Mouse (Mus musculus) spleen, adult 2 months (tissue): ENCODE measurements around the gene Ptprb. TPM values are rescaled to one million over a fixed set of nuclear protein-coding genes. Genes with fewer than 3 reads are reported as not detected.

Experiments used
- DNase-seq, 2 experiments: peaks; one replicate each; pipeline versions ENCODE4 v3.0.0 to v3.0.0-alpha.2; 2012 to 2021; ENCODE audit warnings: low spot score in 2 of 2, low read depth in 1 of 2
- H3K27ac ChIP-seq: fragments of 200-500 bp; 2 replicates; pipeline ENCODE4 v1.5.1; 2012; ENCODE audit warnings: low read length, inconsistent platforms; ENCODE audit not compliant: insufficient read depth
- H3K27me3 ChIP-seq: fragments of 200-500 bp; 2 replicates; pipeline ENCODE4 v1.6.1; 2012; ENCODE audit warnings: mild to moderate bottlenecking, moderate library complexity, low read length, inconsistent platforms; ENCODE audit not compliant: control insufficient read depth, insufficient read depth
- H3K36me3 ChIP-seq: fragments of 200-500 bp; 2 replicates; pipeline ENCODE4 v1.6.1; 2012; ENCODE audit warnings: mild to moderate bottlenecking, low read length, inconsistent platforms; ENCODE audit not compliant: control insufficient read depth, insufficient read depth
- H3K4me1 ChIP-seq: fragments of 200-500 bp; 2 replicates; pipeline ENCODE4 v1.6.1; 2011; ENCODE audit warnings: inconsistent platforms; ENCODE audit not compliant: control insufficient read depth, insufficient read depth, insufficient read length
- H3K4me3 ChIP-seq: fragments of 200-500 bp; 2 replicates; pipeline ENCODE4 v1.5.1; 2011; ENCODE audit warnings: mild to moderate bottlenecking, inconsistent platforms; ENCODE audit not compliant: insufficient read depth, insufficient read length; ENCODE audit errors: extremely low read depth
- CTCF ChIP-seq: fragments of 200-500 bp; IDR thresholded peaks from 2 replicates; pipeline ENCODE4 v1.5.1; 2011; ENCODE audit warnings: mild to moderate bottlenecking, inconsistent platforms; ENCODE audit not compliant: insufficient read depth, insufficient read length, insufficient replicate concordance; ENCODE audit errors: extremely low read depth
- POLR2A ChIP-seq: fragments of 200-500 bp; IDR thresholded peaks from 2 replicates; pipeline ENCODE4 v1.6.1; 2011; ENCODE audit warnings: low read depth, low read length, inconsistent platforms
- WGBS: fragments of 180-500 bp; shearing (Covaris S2); methylation state at CpG from one replicate; pipeline ENCODE4 v1.1.7; 2018; 5-methylcytosine and 5-hydroxymethylcytosine counted together
- polyA plus RNA-seq: library from polyadenylated mRNA; depleted of rRNA; stranded (reverse); fragments of >200 nt; gene quantifications from 2 replicates; pipeline ENCODE4 v1.2.3, GENCODE M21; 2012

Gene Ptprb
- polyA plus RNA-seq, 1 experiment, result 5.7 TPM

DNA sequence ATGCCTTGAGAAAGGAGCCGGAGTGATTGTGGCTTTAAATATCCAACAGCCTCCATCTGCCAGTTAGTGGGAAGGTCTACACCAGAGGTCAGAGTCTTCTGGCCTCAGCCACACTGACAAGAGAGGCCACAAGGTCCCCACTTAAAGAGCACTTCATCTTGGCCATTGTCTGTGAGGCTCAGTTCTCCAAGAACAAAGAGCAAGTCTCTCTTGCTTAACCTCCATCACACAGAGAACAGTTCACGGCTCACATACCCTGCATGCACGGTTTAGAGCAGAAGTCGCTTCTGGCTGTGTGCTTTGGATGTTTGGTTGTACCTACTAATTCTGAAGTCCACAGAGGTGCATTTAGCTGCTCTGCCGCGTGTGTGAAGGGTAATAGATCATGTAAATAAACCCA is 113.5 kb downstream of the Ptprb start:
- H3K27ac ChIP-seq, result no peak overlapping the region
- 84% methylated on average over 6 of the region's 6 CpGs for WGBS
- H3K36me3 ChIP-seq, result no peaks in the 10 kb centered on the region
- no peaks in the 10 kb centered on the region for H3K4me1 ChIP-seq
- TF ChIP-seq POLR2A (no peak), CTCF (no peak)
- no peak overlapping the region for H3K4me3 ChIP-seq
- DNase-seq, result no peak
- no peaks in the 10 kb centered on the region for H3K27me3 ChIP-seq

DNA sequence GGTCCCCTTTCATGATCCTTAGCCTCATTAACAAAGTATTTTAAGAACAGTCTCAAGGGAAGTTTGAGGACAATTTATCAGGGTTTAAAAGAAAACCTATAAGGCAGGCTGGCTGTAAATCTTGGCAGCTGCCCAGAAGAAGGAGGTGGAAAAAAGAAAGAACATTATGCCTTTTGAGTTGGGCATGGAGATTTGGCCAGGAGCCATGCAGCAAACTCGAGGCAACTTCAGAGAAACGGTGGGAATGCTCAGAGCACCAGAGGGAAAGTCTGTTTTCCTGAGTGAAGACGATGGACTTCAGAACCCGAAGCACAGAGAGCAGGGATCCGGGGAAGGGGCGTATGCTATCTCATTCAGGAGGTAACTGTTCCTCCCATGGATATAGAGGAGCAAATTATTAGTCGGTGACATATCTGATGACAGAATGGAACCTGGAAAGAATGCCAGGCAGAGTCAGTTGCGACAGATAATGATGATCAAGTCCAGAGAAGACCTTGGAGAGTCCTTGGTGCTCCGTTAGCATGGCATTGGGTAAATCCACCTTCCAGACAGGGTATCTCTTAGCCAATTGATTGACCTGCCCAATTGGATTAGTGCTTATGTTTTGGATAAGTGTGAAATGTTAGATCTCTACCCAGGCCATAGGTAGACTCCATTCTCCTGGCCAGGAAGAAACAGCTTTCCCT is 118.6 kb downstream of the Ptprb start:
- no peak overlapping the region for H3K4me3 ChIP-seq
- no peak overlapping the region for H3K27ac ChIP-seq
- no peak for DNase-seq
- H3K27me3 ChIP-seq, result no peaks in the 10 kb centered on the region
- no peak for TF ChIP-seq CTCF
- TF ChIP-seq POLR2A, result no peak
- WGBS, result 81% methylated on average over 9 of the region's 9 CpGs
- H3K4me1 ChIP-seq, result no peaks in the 10 kb centered on the region
- no peaks in the 10 kb centered on the region for H3K36me3 ChIP-seq

DNA sequence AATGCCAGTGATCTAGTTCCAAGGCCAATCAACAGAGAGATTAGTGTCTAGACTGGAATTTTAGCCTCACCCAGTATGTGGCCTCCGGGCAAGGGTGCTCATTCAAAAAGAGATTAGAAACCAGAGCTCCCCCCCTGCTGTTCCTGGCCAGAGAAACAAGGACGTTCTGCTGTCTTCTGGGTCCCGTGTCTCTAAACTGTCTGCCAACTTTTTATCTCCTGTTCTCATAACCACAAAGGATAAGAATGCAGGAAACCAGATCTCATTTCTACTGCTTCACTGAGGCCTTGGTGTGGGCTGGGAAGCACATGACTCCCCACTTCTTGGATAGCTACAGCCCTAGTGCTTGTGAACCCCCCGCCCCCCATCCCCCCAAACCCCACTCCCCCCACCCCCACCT is 119.3 kb downstream of the Ptprb start:
- no peak for DNase-seq
- no peaks in the 10 kb centered on the region for H3K36me3 ChIP-seq
- no peaks in the 10 kb centered on the region for H3K4me1 ChIP-seq
- no peak overlapping the region for H3K4me3 ChIP-seq
- H3K27me3 ChIP-seq, result no peaks in the 10 kb centered on the region
- TF ChIP-seq POLR2A, result no peak
- H3K27ac ChIP-seq, result no peak overlapping the region
- 32% methylated on average over 4 of the region's 4 CpGs for WGBS

- no peak for DNase-seq
- no peak overlapping the region for H3K4me3 ChIP-seq
- WGBS, result 76% methylated on average over 5 of the region's 5 CpGs
Observed at GRCm38 (mm10) chr10:116396279-116396678, 121.0 kb downstream of the Ptprb start.

GRCm38 (mm10) chr10:116396966-116397365 is 121.6 kb downstream of the Ptprb start:
- Histone ChIP-seq H3K27ac (no peak overlapping the region), H3K4me3 (no peak overlapping the region), H3K36me3 (no peaks in the 10 kb centered on the region), H3K4me1 (no peaks in the 10 kb centered on the region), H3K27me3 (no peaks in the 10 kb centered on the region)
- WGBS, result 81% methylated on average over 13 of the region's 13 CpGs
- no peak for DNase-seq
- TF ChIP-seq CTCF (no peak), POLR2A (no peak)

More at GRCm38 (mm10) chr10:116396279-116396678, 121.0 kb downstream of the Ptprb start:
- Histone ChIP-seq H3K4me1 (no peaks in the 10 kb centered on the region), H3K36me3 (no peaks in the 10 kb centered on the region), H3K27ac (no peak overlapping the region), H3K27me3 (no peaks in the 10 kb centered on the region)
- no peak for TF ChIP-seq CTCF
- TF ChIP-seq POLR2A, result no peak

GRCm38 (mm10) chr10:116397573-116397972 is 122.2 kb downstream of the Ptprb start:
- Histone ChIP-seq H3K4me1 (no peaks in the 10 kb centered on the region), H3K36me3 (no peaks in the 10 kb centered on the region), H3K4me3 (no peak overlapping the region; the same call in 1 of the 2 replicates), H3K27ac (no peak overlapping the region), H3K27me3 (no peaks in the 10 kb centered on the region)
- no peak for TF ChIP-seq POLR2A
- no peak for TF ChIP-seq CTCF
- DNase-seq, result peak in 1 of 2 experiments; percentile 4
- WGBS, result 32% methylated on average over 14 of the region's 14 CpGs

DNA sequence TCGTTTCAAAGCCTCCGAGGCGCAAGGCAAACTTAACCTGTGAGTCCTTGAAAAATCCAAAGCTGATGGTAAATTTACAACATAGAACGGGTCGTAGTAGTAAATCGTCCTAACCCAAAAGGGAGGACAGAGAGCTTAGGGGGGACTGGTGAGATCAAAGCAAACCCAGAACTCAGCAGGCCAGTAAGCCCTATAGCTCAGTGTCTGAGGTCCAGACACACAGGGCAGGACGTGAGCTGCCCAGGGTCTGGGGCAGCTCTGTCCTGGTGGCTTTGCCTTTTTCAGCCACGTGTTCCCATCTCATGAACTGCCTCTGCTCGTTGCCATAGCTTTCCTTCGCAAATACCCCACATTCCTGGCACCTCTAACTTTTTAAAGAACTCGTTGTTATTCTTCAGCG is 122.7 kb downstream of the Ptprb start:
- Histone ChIP-seq H3K4me1 (no peaks in the 10 kb centered on the region), H3K36me3 (no peaks in the 10 kb centered on the region), H3K27ac (no peak overlapping the region), H3K27me3 (no peaks in the 10 kb centered on the region), H3K4me3 (no peak overlapping the region)
- TF ChIP-seq POLR2A (no peak), CTCF (no peak)
- DNase-seq, result no peak
- 65% methylated on average over 12 of the region's 12 CpGs for WGBS
